Mouse (Mus musculus) ES-Bruce4 (cell line): ENCODE results near the gene Fam120b.

Experiments
- EP300 ChIP-seq: IDR thresholded peaks from 2 replicates; pipeline ENCODE4 v1.6.1; 2011; ENCODE audit warnings: low read depth, low read length; ENCODE audit not compliant: insufficient read depth
- POLR2A ChIP-seq: IDR thresholded peaks from one replicate; pipeline ENCODE4 v1.8.1; 2011; ENCODE audit warnings: low read length; ENCODE audit not compliant: insufficient read depth

DNA sequence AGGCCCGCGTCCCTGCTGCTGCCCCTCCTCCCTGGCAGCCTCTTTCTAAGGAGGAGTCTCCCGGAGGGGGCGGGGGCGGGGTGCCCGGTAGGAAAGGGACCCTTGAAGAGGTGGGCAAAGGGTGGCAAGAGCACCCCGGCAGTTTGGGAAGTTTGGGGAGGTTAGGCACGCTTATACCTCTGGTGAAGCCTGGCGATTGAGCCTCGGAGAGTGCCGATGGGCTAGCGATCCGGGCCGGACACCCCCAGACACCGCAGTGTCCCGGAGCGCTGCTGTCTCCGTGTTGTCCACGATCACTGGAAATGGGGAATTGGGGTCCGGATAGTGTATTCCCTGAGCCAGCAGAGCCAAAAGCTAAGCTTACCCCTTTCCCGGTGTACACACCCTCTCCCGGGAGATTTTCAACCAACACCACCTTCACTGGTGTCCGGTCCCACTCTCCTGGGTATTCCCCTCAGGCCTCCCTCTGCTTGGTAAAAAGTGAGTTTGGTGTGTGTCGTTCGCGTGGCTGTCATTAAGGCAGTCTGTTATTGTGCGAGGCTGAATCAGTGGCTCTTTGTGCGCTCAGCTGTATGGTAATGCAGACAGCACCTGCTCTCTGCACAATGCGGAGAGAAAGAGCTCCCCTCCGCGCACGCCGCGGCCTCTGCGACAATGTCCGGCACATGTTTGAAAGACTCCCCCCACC, 19.4 kb upstream of the Fam120b start, which contains the start of gene Dll1:
- TF ChIP-seq POLR2A (no peak), EP300 (peak; percentile 81)
